Mouse (Mus musculus) heart, postnatal 0 days (tissue): ENCODE data around the gene Cacna1c. TPM values are rescaled to one million over a fixed set of nuclear protein-coding genes. Genes with fewer than 3 reads are reported as not detected.
A peak's percentile ranks its signal among the peaks of the same experiment; 100 is the strongest.

Experiments
- ATAC-seq: fragments of 200-750 bp; cut with Nextera tagmentation; 2 replicates; pipeline ENCODE4 v1.8.0; 2017; ENCODE audit warnings: low read depth, moderate number of reproducible peaks, moderate library complexity; ENCODE audit not compliant: insufficient read depth
- DNase-seq: peaks from one replicate; pipeline ENCODE4 v3.0.0-alpha.2; 2016; ENCODE audit warnings: low spot score
- H3K27ac ChIP-seq: fragments of 300-500 bp; sonication (generic); 2 replicates; pipeline ENCODE4 v1.5.1; 2014; ENCODE audit warnings: low read depth, mild to moderate bottlenecking
- H3K27me3 ChIP-seq: fragments of 300-500 bp; sonication (generic); 2 replicates; pipeline ENCODE4 v1.6.1; 2014; ENCODE audit warnings: low read length, mixed read lengths; ENCODE audit not compliant: control insufficient read depth, insufficient read depth
- H3K36me3 ChIP-seq: fragments of 300-500 bp; sonication (generic); replicated peaks from 2 replicates; pipeline ENCODE4 v1.6.1; 2014; ENCODE audit warnings: low read length, mixed read lengths; ENCODE audit not compliant: control insufficient read depth, insufficient read depth
- H3K4me1 ChIP-seq: fragments of 300-500 bp; sonication (generic); 2 replicates; pipeline ENCODE4 v1.6.1; 2014; ENCODE audit warnings: antibody characterized with exemption; ENCODE audit not compliant: control insufficient read depth, insufficient read depth
- H3K4me2 ChIP-seq: fragments of 300-500 bp; sonication (generic); 2 replicates; pipeline ENCODE4 v1.6.1; 2014; ENCODE audit warnings: low read depth, mild to moderate bottlenecking, low read length, moderate library complexity
- H3K4me3 ChIP-seq: fragments of 300-500 bp; sonication (generic); 2 replicates; pipeline ENCODE4 v1.5.1; 2014; ENCODE audit warnings: low read depth, low read length
- H3K9ac ChIP-seq: fragments of 300-500 bp; sonication (generic); replicated peaks from 2 replicates; pipeline ENCODE4 v1.6.1; 2014; ENCODE audit warnings: low read depth, low read length, mixed read lengths
- H3K9me3 ChIP-seq: fragments of 300-500 bp; sonication (generic); replicated peaks from 2 replicates; pipeline ENCODE4 v1.6.1; 2016; ENCODE audit warnings: low read length; ENCODE audit not compliant: control insufficient read depth
- CTCF ChIP-seq: IDR thresholded peaks from 2 replicates; pipeline ENCODE4 v1.5.1; 2016; ENCODE audit warnings: antibody characterized with exemption, control low read depth, low read depth
- EP300 ChIP-seq: IDR thresholded peaks from 2 replicates; pipeline ENCODE4 v1.6.1; 2016; ENCODE audit warnings: antibody characterized with exemption, low read depth
- WGBS: fragments of 180-500 bp; shearing (Covaris S2); extraction: QIAGEN DNeasy Blood & Tissue Kit; methylation state at CpG from one replicate; pipeline ENCODE4 v1.1.7; 2014; 5-methylcytosine and 5-hydroxymethylcytosine counted together
- polyA plus RNA-seq: library from polyadenylated mRNA; unstranded; fragments of >200 nt; fragmentation: Nextera tagmentation; extraction: Ambion mirVana; gene quantifications from 2 replicates; pipeline ENCODE4 v1.2.1, GENCODE M21; 2015
- total RNA-seq: library from RNA; depleted of rRNA; stranded (reverse); fragments of >200 nt; gene quantifications from 2 replicates; pipeline ENCODE4 v1.2.3, GENCODE M21; 2014; ENCODE audit warnings: low replicate concordance; rRNA removed

Gene Cacna1c
- total RNA-seq (120 and 159 TPM in 2 replicates), polyA plus RNA-seq (46.5 and 51.3 TPM in 2 replicates)

GRCm38 (mm10) chr6:119196382-119197305 lies at the start of gene Cacna1c:
Cacna1c (minus strand) TSS chr6:119196418.
- Histone ChIP-seq H3K9me3 (no peaks in the 10 kb centered on the region), H3K4me2 (peak within 1 kb of the TSS; percentile 66), H3K36me3 (peaks cover 11% of the 10 kb centered on the region), H3K27ac (peak within 1 kb of the TSS; percentile 98), H3K27me3 (no peaks in the 10 kb centered on the region), H3K9ac (peak within 1 kb of the TSS; percentile 73), H3K4me3 (peak within 1 kb of the TSS; percentile 60), H3K4me1 (peaks cover 42% of the 10 kb centered on the region)
- no peak for TF ChIP-seq CTCF
- peak; percentile 99 for TF ChIP-seq EP300
- ATAC-seq (peak; percentile 92), DNase-seq (peak; percentile 96)
- WGBS: 15% methylated on average over 17 of the region's 17 CpGs

DNA sequence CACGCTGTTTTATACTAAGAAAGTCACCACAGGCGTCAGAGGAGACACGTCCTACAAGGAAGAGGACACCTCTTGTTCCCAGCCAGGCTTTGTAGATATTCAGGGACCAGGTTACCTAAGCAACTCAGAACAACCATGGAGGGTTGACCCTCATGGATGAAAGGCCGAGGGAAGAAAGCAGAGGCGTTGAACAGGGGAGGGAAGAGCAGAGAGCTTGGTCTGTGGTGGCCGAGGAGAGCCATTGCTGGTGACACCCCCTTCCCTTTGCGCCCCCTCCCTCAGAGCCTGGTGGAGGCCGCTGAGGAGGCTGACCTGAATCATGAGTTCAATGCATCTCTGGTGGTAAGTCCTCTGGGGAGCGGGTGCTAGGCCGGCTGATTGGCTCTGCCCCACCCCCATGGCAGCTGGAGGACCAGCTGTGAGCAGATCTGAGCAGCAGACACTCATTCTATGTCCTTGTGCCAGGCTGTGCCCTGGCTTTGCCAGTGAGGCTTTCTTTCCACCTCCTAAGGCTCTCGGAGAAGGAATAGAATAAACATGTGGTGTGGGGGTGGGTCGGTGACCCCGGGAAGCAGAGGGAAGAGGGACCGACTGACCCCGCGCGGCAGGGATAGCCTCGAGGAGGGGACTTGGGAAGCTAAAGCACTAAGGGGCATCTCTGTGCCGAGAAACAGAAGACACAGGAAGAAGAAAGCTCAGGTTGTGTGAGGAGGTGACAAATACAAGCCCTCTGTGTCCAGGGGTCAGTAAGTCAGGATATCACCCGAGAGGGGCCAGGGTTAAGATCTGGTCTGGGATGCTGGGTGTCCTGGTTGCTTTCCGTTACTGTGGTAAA lies 44.9 kb upstream of the Cacna1c start:
- 49% methylated on average over 21 of the region's 21 CpGs for WGBS
- Histone ChIP-seq H3K36me3 (no peaks in the 10 kb centered on the region), H3K27me3 (0 out of 2 replicates have a peak, but pooled peaks cover 12% of the 10 kb centered on the region), H3K4me2 (no peak overlapping the region), H3K27ac (no peak overlapping the region), H3K4me1 (no peaks in the 10 kb centered on the region), H3K9me3 (peaks cover 3% of the 10 kb centered on the region), H3K4me3 (no peak overlapping the region), H3K9ac (no peak overlapping the region)
- no peak for ATAC-seq
- DNase-seq: no peak
- TF ChIP-seq CTCF (no peak), EP300 (no peak)

DNA sequence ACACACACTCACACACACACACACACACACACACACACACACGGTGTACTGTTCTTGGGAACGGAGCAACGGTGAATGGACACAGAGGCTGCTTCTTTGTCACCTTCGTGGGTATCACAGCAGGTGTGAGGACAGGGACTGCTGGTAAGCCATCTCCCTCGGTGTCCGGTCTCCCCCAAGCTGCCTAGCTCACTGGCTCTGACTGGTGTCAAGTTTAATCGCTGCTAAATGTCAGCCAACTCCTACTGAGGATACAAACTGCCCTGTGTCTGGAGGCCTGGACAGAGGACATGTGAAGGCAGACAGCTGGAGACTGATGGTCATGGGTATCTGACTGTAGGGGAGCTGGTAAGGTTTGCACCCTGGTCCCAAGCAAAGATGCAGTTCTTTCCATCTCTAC lies 44.0 kb upstream of the Cacna1c start:
- TF ChIP-seq EP300: no peak
- TF ChIP-seq CTCF: no peak
- Histone ChIP-seq H3K27ac (no peak overlapping the region), H3K36me3 (no peaks in the 10 kb centered on the region), H3K9me3 (no peaks in the 10 kb centered on the region), H3K4me1 (no peaks in the 10 kb centered on the region), H3K27me3 (0 out of 2 replicates have a peak, but pooled peaks cover 12% of the 10 kb centered on the region), H3K4me2 (no peak overlapping the region), H3K4me3 (no peak overlapping the region), H3K9ac (no peak overlapping the region)
- 57% methylated on average over 7 of the region's 7 CpGs for WGBS
- no peak for DNase-seq
- ATAC-seq: no peak

- TF ChIP-seq CTCF: no peak
- TF ChIP-seq EP300: no peak
- 0 out of 2 replicates have a peak, but pooled peaks cover 12% of the 10 kb centered on the region for H3K27me3 ChIP-seq
- 73% methylated on average over 5 of the region's 5 CpGs for WGBS
- ATAC-seq: no peak
- no peak overlapping the region for H3K9ac ChIP-seq
- no peak for DNase-seq
- H3K4me1 ChIP-seq: no peaks in the 10 kb centered on the region
- no peaks in the 10 kb centered on the region for H3K9me3 ChIP-seq
- no peaks in the 10 kb centered on the region for H3K36me3 ChIP-seq
- no peak overlapping the region for H3K27ac ChIP-seq
- H3K4me2 ChIP-seq: no peak overlapping the region
- H3K4me3 ChIP-seq: no peak overlapping the region
Measured at GRCm38 (mm10) chr6:119239341-119240005, 43.3 kb upstream of the Cacna1c start.

- no peaks in the 10 kb centered on the region for H3K4me1 ChIP-seq
- H3K27me3 ChIP-seq: 0 out of 2 replicates have a peak, but pooled peaks cover 12% of the 10 kb centered on the region
- TF ChIP-seq EP300: no peak
- no peak for TF ChIP-seq CTCF
- DNase-seq (no peak), ATAC-seq (no peak)
- no peak overlapping the region for H3K4me3 ChIP-seq
- no peak overlapping the region for H3K4me2 ChIP-seq
- WGBS: 46% methylated on average over 8 of the region's 8 CpGs
- H3K9me3 ChIP-seq: no peaks in the 10 kb centered on the region
- no peak overlapping the region for H3K27ac ChIP-seq
- H3K9ac ChIP-seq: no peak overlapping the region
- H3K36me3 ChIP-seq: no peaks in the 10 kb centered on the region
Measured at GRCm38 (mm10) chr6:119237427-119237989, 41.3 kb upstream of the Cacna1c start.
